Mouse (Mus musculus) thymus, adult 18-20 months (tissue): ENCODE results near the gene Ccn1.

Experiments
- DNase-seq, 2 experiments: peaks; one replicate each; pipeline ENCODE4 v3.0.0; 2022; ENCODE audit warnings: mixed read lengths in 2 of 2

Gene Ccn1

DNA sequence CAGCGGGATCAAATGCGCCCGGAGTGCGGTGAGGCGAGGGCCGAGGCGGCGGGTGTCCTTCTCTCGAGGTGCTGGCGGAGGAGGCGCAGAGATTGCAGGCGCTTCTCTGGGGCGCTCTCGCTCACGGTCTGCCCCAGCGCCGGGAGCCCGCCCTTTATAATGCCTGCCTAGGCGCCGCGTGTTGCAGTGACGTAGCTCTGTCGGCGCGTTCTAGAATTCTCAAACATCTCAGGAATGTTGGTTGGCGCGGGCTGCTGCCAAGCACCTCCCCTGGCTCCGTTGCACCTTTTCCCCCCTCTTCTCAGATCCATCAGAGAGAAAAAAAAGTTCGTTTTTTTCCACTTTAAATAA lies at the start of gene Ccn1:
Ccn1 (minus strand) TSS at position 130 of the 351 bp plus-strand sequence.
- DNase-seq = no peak

DNA sequence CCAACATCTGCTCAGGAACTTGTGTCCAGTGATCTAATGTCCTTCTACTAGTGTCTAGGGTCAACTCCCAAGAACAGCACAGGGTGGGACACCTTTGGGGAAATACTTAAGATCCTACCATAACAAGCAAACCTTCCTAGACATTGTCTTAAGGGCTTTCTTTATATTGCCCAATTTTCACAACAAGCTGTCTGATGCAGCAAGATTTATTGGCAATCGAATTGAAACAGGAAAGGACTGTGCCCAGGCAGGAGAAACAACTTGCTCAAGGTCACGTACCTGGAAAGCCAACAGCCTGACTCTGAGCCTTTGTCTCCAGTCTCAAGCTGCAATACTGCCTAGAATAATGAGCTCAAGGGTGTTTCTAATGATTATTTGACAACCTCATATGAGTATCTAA lies 43.6 kb upstream of the Ccn1 start:
- no peak for DNase-seq

DNA sequence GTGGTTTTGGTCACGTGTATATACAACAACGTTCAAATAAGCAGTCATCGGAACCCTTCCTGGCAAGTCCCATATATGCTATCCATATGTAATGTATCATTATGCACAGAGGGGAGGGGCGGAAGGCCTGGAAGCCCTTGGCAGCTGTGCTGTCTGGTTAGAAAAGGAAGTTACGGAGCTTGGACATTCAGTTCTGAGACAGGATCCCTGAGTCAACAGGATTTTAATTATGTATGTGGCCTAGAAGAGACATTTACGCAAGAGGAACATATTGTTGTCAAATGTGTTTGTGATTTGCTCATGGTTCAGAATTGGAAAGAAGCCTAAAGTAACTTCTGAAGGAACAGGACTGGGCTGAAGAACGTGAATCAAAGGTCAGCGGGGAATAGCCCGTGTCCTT lies 42.3 kb upstream of the Ccn1 start:
- no peak for DNase-seq

- DNase-seq = no peak
Observed at GRCm38 (mm10) chr3:145691415-145691814, 41.6 kb upstream of the Ccn1 start.

DNA sequence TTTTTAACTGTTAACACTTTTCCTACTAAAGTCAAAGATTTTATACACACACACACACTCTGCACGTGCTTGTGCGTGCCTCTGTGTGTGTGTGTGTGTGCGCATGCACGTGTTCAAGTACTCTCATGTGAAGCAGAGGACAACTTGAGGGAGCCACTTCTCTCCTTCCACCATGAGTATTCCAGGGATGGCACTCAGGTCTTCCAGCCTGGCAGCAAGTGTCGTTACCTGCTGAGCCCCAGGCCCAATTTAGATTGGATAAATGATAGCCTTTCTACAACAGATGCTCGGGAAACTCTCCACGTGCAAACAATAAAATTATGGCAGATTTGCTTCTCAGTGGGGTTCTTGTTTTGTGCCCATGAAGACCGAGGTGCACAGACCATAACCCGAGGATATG lies 39.5 kb upstream of the Ccn1 start:
- DNase-seq = no peak

DNA sequence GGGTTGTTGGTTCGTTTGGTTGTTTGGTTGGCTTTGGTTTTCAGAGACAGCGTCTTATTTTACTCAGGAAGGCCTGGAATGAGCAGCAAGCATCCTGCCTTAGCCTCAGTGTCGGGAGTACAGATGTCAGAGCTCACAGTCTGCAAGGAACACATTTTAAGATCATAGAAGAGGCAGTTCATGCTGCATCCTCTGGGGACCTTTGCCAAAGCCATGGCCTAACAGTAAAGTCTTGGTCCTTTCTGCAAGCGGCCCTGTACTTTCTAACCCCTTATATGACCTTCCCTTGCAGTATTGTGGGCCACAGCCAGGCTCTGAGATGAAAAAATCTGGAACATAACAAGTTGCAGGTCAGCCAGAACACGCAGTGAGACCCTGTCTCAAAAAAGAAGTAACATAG lies 38.1 kb upstream of the Ccn1 start:
- no peak for DNase-seq

DNA sequence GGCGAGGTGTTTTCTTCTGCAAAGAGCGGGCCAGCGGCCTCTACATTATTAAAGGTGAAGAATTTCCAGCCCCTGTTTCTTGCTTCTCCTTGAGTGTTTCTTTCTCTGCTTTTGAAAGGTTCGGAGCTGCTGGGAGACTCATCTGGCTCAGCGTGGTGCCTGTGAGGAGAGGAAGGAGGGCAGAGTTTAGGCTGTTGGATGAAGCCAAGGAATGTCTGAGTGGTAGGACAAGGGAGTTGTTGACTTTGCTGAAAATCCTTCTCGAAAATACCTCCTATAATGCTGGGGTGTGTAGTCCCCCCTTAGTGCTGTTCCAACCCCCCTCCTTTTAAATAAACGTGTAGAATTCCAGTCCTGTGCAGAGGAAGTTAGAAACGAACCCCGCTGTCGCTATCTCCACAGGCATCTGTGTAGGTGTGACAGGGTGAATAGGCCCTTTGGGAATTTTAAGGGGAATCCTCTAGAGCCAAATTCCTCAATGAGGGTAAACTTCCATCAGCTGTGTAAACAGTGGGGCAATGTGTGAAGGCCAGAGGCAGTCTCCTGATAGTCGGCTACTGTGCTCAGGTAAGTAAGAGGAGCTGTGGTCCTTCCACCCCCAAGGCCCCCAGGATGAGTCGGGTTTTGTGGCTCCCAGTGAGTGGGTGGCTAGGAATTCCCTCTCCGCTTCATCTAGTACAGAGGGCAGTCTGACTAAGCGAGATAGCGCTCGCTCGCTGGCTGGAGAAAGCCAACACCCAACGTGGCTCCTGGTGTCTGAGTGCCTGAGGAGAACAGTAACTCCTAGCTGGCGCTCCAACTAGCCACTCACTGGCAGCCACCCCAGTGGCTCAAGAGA lies 35.0 kb upstream of the Ccn1 start:
- no peak for DNase-seq

DNA sequence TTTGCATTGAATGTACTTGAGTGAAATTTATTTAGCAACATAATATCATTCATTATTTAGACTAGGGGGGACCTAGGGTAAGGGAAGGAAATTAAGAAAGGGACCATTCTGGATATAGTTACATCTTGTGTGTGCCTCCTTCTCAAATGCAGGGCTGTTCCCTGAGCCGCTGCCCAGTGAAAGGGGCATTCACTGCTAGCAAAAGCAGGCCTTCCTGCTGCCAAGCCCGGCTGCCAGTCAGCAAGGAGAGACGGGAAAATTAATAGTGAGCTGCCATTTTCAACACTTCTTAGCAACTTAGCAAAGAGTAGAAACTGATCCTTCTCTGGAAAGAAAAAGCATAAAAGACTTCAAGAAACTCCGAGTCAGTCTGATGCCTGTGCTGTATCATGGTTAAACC lies 34.4 kb upstream of the Ccn1 start:
- no peak for DNase-seq

GRCm38 (mm10) chr3:145681348-145681935 lies 31.7 kb upstream of the Ccn1 start:
- no peak for DNase-seq

DNA sequence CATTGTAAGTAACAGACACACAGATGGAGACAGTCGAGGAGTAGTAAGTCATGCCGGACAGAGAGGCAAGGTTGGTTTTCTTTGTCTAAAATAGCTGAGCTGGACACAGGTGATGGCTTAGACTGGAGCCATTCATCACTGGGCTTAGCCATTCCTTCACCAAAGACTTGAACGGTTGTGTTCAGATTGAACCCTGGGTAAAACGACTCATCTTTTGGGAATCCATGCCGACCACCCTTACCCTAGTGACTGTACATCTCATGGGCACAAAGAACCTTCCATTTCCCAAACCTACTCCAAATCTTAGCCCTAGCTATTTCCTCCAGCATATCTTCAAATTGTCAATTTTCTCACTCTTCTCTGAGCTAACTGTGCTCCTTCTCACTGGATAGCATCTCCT lies 30.9 kb upstream of the Ccn1 start:
- DNase-seq = no peak

DNA sequence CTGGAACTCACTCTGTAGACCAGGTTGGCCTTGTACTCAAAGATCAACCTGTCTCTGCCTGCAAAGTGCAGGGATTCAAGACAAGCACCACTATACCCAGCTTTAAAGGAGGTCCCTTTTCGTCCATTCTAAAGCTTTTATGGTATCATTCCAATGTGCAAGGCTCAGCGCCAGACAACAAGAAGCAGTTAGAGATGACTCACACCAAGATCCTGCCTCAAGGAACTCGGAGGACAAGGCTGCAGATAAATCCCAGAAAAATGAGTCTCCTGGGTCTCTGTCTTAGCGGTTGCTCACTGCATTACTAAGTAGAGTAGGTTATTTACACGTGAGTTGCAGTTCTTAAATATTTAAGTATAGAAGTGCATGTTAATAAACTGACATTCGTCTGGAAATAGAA lies 26.4 kb upstream of the Ccn1 start:
- no peak for DNase-seq

DNA sequence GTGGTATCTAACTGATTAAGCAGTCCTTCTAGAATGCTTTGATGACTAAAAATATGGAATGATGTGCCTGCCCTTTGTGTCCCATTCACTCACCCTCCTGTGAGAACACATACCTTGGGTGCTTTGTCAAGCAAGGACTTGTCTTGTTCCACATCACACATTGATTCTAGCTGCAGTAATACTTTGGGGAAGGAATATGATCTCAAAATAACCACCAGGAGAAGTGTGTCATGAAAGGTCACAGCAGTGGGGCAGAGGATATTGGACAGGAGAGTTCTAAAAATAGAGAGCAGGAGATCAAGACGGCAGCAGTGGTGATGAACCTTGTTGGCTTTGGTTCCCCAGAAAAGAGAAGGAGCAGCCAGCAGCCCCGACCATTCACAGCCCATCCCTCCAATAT lies 25.0 kb upstream of the Ccn1 start:
- no peak for DNase-seq

GRCm38 (mm10) chr3:145666383-145666782 lies 16.6 kb upstream of the Ccn1 start:
- DNase-seq = no peak

- DNase-seq = no peak
Observed at GRCm38 (mm10) chr3:145656993-145657713, 7.4 kb upstream of the Ccn1 start.

- DNase-seq = no peak
Observed at GRCm38 (mm10) chr3:145654944-145655343, 5.2 kb upstream of the Ccn1 start.

- no peak for DNase-seq
Observed at GRCm38 (mm10) chr3:145654028-145654427, 4.2 kb upstream of the Ccn1 start.

DNA sequence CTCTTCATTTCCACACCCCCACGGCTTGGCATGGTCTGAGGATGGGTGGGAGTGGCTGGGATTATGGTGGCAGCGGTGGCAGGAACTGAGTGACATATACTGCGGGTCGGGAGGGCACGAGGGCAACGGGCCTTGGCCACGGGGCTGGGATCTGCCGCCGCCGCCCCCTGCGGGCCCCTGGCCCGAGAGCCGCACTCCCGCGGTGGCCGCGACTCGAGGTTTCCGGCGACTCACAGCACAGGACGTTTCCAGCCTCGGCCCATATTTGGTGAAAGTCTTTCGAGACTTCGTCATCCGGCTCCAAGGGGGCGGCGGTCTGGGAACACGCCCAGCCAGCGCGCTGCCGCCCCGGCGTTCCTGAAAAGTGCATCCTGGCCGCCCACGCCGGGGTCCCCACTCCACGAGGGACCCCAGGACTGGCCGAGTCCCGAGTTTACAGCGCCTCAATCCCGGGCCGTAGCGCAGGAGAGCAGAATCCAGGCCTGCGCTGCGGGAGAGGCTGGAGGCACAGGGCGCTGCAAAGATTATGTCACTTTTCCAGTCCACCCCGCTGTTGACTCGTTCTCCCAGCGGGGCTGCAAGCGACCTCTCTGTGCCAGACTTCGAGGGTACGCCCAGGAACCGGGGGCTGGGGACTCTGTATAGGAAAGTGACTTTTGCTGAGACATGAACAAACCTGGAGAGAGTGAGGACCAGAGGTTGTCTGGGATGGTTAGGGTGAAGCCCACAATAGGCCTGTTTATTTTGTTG lies 3.6 kb upstream of the Ccn1 start:
- no peak for DNase-seq

DNA sequence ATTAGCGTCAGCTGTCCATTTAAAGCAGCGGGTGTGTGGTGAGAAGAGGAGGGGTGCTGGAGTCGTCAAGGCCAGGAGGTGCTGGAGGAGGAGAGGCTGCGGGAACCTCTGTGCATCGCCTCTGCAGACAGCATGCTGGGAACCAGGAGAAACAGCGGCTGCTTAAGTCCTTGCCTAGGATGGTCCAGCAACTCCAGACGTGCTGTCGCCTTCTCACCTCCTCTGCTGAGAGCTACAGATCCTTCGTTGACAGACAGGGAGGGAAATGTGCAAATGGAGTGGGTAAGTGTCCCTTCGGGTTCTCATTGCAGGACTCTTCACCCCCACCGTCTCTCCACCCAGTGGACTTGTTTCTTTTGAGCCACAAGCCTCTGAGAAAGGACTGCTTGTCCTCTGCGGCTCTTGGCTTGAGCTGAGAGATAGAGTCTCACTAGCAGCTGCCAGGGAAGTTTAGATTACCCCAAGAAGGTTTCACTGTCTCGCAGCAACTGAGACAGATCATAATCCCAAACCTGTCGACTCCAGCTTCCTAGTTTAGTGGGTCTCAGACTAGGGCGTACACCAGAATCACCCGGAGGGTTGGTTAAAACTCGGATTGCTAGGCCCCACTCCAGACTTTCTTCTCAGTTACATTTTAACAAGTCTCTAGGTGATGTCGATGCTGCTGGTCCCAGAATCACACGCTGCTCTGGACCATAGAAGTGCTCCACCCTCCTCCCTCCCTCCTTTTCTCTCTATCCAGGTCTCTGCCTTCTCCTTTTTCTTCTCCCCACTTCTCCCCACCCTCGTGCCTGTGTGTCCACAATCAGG lies 2.7 kb upstream of the Ccn1 start:
- DNase-seq = no peak

DNA sequence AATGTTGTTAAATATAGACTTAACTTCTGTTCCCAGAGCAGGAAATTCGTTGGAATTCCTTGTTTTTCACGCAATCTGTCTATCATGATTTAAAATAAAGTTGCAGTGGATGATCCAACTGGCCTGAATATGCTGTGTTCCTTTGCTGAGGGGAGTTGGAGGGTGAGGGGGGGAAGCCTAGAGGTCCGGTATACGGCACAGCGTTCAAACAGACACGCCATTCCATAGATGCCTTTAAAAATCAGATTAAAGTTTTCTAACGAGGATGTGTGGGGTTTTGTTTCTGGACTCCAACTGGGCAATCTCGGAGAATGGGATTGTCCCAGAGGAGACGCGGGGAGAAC lies 2.2 kb upstream of the Ccn1 start:
- no peak for DNase-seq

GRCm38 (mm10) chr3:145651029-145651977 lies 1.5 kb upstream of the Ccn1 start:
- DNase-seq = no peak

- DNase-seq = no peak
Observed at GRCm38 (mm10) chr3:145650298-145651011, 674 bp upstream of the Ccn1 start.
